Mouse (Mus musculus): Measurements from ENCODE around the gene Olfr128. TPM values are rescaled to one million over a fixed set of nuclear protein-coding genes. Genes with fewer than 3 reads are reported as not detected.
"Not testable (repeated sequence)": the region's sequence is repeated elsewhere in the genome, so short reads cannot be mapped to it uniquely, and the experiment has no call there.

The Olfr128 gene
- polyA plus RNA-seq (2015; fragmentation: Nextera tagmentation; extraction: Ambion mirVana): not detected in 2 replicates

GRCm38 (mm10) chr17:37920248-37920647, at the start of gene Olfr128:
Gene Olfr128 (plus strand): TSS chr17:37920548.
- Histone ChIP-seq H3K4me1 (replicated peaks) (no peaks in the 10 kb centered on the region), H3K4me3 (replicated peaks) (no peak within 1 kb of the TSS), H3K27me3 (no peaks in the 10 kb centered on the region), H3K27ac (no peak within 1 kb of the TSS), H3K36me3 (no peaks in the 10 kb centered on the region), H3K4me2 (replicated peaks) (no peak within 1 kb of the TSS), H3K9me3 (no peaks in the 10 kb centered on the region), H3K9ac (replicated peaks) (no peak within 1 kb of the TSS)
- ATAC-seq: no peak

GRCm38 (mm10) chr17:37873830-37874229, 46.5 kb upstream of the Olfr128 start:
- no peaks in the 10 kb centered on the region for H3K9me3 ChIP-seq
- H3K4me1 ChIP-seq (replicated peaks): no peaks in the 10 kb centered on the region; the same call in 1 of the 2 replicates
- H3K4me2 ChIP-seq (replicated peaks): no peak overlapping the region
- no peaks in the 10 kb centered on the region for H3K27me3 ChIP-seq
- WGBS: 87% methylated on average over 3 of the region's 3 CpGs
- no peak overlapping the region for H3K4me3 ChIP-seq (replicated peaks)
- H3K36me3 ChIP-seq: no peaks in the 10 kb centered on the region
- no peak overlapping the region for H3K27ac ChIP-seq
- H3K9ac ChIP-seq (replicated peaks): no peak overlapping the region
- no peak for ATAC-seq

- Histone ChIP-seq H3K9ac (replicated peaks) (no peak within 1 kb of the TSS), H3K4me1 (replicated peaks) (no peaks in the 10 kb centered on the region), H3K4me2 (replicated peaks) (no peak within 1 kb of the TSS), H3K36me3 (no peaks in the 10 kb centered on the region), H3K27me3 (no peaks in the 10 kb centered on the region), H3K4me3 (replicated peaks) (no peak within 1 kb of the TSS), H3K9me3 (no peaks in the 10 kb centered on the region), H3K27ac (no peak within 1 kb of the TSS)
- 78% methylated on average over 1 of the region's 1 CpGs for WGBS
- no peak for ATAC-seq
Measured at GRCm38 (mm10) chr17:37900137-37900536, 20.2 kb upstream of the Olfr128 start, which contains the start of gene Olfr127. Gene Olfr127 (plus strand): TSS chr17:37900437.

GRCm38 (mm10) chr17:37906821-37907220, 13.5 kb upstream of the Olfr128 start:
- H3K4me2 ChIP-seq (replicated peaks); ATAC-seq; H3K27ac ChIP-seq; H3K4me1 ChIP-seq (replicated peaks); H3K9me3 ChIP-seq; H3K9ac ChIP-seq (replicated peaks); H3K27me3 ChIP-seq; H3K4me3 ChIP-seq (replicated peaks); H3K36me3 ChIP-seq: not testable (repeated sequence)
- 79% methylated on average over 8 of the region's 8 CpGs for WGBS

- 77% methylated on average over 2 of the region's 2 CpGs for WGBS
- ATAC-seq: no peak
Measured at GRCm38 (mm10) chr17:37952979-37953378, 32.6 kb downstream of the Olfr128 start, which contains the start of gene Olfr761. Gene Olfr761 (minus strand): TSS chr17:37953079.

DNA sequence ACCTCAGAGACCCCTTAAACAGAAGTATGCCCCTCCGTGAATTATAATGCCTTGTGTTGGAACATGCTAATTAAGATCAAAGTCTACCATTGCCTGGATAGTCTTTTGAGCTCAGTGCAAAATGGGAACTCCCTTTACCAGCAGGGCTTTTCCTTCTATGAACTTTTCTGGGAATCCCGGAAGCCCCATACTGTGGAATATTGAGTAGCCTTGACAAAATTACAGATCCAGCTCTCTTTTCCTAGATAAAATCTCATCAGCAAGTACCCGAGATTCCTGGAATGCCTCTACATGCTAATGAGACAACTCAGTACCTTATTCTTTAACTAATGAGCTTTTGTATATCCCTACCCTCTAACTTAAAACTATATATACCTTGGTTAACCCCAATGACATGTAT, 53.2 kb downstream of the Olfr128 start:
- H3K4me1 ChIP-seq (replicated peaks): no peaks in the 10 kb centered on the region
- H3K9me3 ChIP-seq: no peaks in the 10 kb centered on the region
- 87% methylated on average over 3 of the region's 3 CpGs for WGBS

More at GRCm38 (mm10) chr17:37952979-37953378, 32.6 kb downstream of the Olfr128 start, which contains the start of gene Olfr761:
- H3K27ac ChIP-seq: no peak within 1 kb of the TSS
- no peaks in the 10 kb centered on the region for H3K27me3 ChIP-seq
- H3K4me2 ChIP-seq (replicated peaks): no peak within 1 kb of the TSS
- H3K4me3 ChIP-seq (replicated peaks): no peak within 1 kb of the TSS
- no peaks in the 10 kb centered on the region for H3K9me3 ChIP-seq
- no peaks in the 10 kb centered on the region for H3K36me3 ChIP-seq
- H3K9ac ChIP-seq (replicated peaks): no peak within 1 kb of the TSS
- no peaks in the 10 kb centered on the region for H3K4me1 ChIP-seq (replicated peaks)

More for the DNA sequence above, 53.2 kb downstream of the Olfr128 start:
- Histone ChIP-seq H3K9ac (replicated peaks) (no peak overlapping the region), H3K27ac (no peak overlapping the region), H3K27me3 (no peaks in the 10 kb centered on the region), H3K4me3 (replicated peaks) (no peak overlapping the region), H3K36me3 (no peaks in the 10 kb centered on the region), H3K4me2 (replicated peaks) (no peak overlapping the region)
- ATAC-seq: no peak

Other genes starting within 250 kb of the Olfr128 start
- gene Olfr119, start 224.0 kb upstream of the Olfr128 start, polyA plus RNA-seq (2015; fragmentation: Nextera tagmentation; extraction: Ambion mirVana): not detected in 2 replicates
- gene Olfr120, start 198.7 kb upstream of the Olfr128 start, polyA plus RNA-seq (2015; fragmentation: Nextera tagmentation; extraction: Ambion mirVana): not detected in 2 replicates
- not detected in 2 replicates for gene Olfr121, start 171.7 kb upstream of the Olfr128 start, polyA plus RNA-seq (2015; fragmentation: Nextera tagmentation; extraction: Ambion mirVana)
- not detected in 2 replicates for gene Olfr122, start 151.9 kb upstream of the Olfr128 start, polyA plus RNA-seq (2015; fragmentation: Nextera tagmentation; extraction: Ambion mirVana)
- gene Olfr123, start 127.0 kb upstream of the Olfr128 start, polyA plus RNA-seq (2015; fragmentation: Nextera tagmentation; extraction: Ambion mirVana): not detected in 2 replicates
- gene Olfr124, start 120.7 kb upstream of the Olfr128 start, polyA plus RNA-seq (2015; fragmentation: Nextera tagmentation; extraction: Ambion mirVana): not detected in 2 replicates
- not detected in 2 replicates for gene Olfr125, start 87.6 kb upstream of the Olfr128 start, polyA plus RNA-seq (2015; fragmentation: Nextera tagmentation; extraction: Ambion mirVana)
- not detected in 2 replicates for gene Olfr126, start 73.1 kb upstream of the Olfr128 start, polyA plus RNA-seq (2015; fragmentation: Nextera tagmentation; extraction: Ambion mirVana)
- gene Olfr127, start 20.1 kb upstream of the Olfr128 start, polyA plus RNA-seq (2015; fragmentation: Nextera tagmentation; extraction: Ambion mirVana): not detected in 2 replicates
- gene Olfr761, start 32.5 kb downstream of the Olfr128 start, polyA plus RNA-seq (2015; fragmentation: Nextera tagmentation; extraction: Ambion mirVana): not detected in 2 replicates
- not detected in 2 replicates for gene Olfr129, start 139.5 kb downstream of the Olfr128 start, polyA plus RNA-seq (2015; fragmentation: Nextera tagmentation; extraction: Ambion mirVana)
- not detected in 2 replicates for gene Olfr130, start 143.4 kb downstream of the Olfr128 start, polyA plus RNA-seq (2015; fragmentation: Nextera tagmentation; extraction: Ambion mirVana)
- gene Olfr131, start 168.1 kb downstream of the Olfr128 start, polyA plus RNA-seq (2015; fragmentation: Nextera tagmentation; extraction: Ambion mirVana): not detected in 2 replicates
- not detected in 2 replicates for gene Olfr132, start 214.0 kb downstream of the Olfr128 start, polyA plus RNA-seq (2015; fragmentation: Nextera tagmentation; extraction: Ambion mirVana)
- not detected in 2 replicates for gene Olfr133, start 224.7 kb downstream of the Olfr128 start, polyA plus RNA-seq (2015; fragmentation: Nextera tagmentation; extraction: Ambion mirVana)

Measured in midbrain, embryonic 13.5 days (tissue).